Mouse (Mus musculus): ENCODE results near the gene Kif26b. TPM values are rescaled to one million over a fixed set of nuclear protein-coding genes. Genes with fewer than 3 reads are reported as not detected.

Kif26b gene
- polyA plus RNA-seq, 1 experiment from 2014 or later = 4.9 TPM

DNA sequence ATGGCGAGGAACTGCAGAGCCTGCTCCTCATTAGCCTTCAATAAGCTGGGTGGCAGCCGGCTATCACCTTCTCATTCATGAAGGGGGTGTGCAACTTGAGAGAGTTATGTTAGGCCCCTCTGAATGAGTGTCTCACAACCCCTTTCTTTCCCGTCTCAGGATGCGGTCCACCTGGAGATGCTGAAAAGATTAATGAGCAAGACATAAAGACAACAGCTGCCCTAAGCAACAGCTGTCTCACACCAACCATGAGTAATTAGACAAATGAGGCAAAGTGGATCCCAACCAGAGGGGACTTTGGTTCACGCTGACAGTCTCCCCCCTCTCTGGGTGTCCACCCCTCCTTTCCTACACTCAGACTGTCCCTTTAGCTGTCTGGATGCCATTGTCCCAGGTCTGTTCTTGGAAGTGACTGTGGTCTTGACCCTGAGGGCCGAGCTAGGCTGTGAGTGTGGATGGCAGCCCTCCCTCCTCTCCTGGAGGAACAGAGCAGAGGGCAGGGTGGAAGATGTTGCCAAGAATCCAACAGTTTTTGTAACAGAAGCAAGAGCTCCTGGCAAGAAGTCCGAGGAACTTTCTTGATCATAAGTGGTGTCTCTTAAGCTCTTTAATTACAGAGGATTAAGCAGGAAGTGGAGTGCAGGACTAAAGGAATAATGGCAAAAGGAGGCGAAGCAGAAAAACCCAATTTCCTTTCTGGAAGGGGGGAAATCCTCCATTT, 331.9 kb downstream of the Kif26b start:
- Histone ChIP-seq H3K4me2 (replicated peaks) (no peak overlapping the region), H3K9me3 (no peaks in the 10 kb centered on the region), H3K9ac (no peak overlapping the region), H3K36me3 (no peaks in the 10 kb centered on the region), H3K27ac (no peak overlapping the region), H3K4me1 (replicated peaks) (peaks cover 6% of the 10 kb centered on the region; the same call in 1 of the 2 replicates), H3K27me3 (replicated peaks) (no peaks in the 10 kb centered on the region), H3K4me3 (replicated peaks) (no peak overlapping the region)
- 0 out of 2 replicates have a peak, but pooled peaks have one; percentile 20 for ATAC-seq
- 53% methylated on average over 8 of the region's 8 CpGs for WGBS

DNA sequence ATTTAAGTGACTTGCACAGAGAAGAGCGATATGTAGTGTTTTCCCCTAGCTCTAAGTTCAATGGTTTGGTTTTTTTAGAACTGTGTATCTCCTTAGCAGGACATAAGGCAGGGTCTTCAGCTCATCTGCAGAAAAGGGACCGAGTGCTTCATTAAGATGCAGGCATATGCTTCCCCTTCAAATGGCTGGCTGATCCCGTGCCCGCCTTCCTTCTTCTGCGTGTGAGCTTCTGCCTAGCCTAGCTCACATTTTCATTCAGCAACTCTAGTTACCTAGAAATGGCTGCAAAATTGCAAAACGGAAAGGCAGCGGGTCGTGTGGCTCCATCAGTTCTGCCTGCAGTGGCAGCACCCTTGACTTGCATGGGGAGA, 332.5 kb downstream of the Kif26b start:
- H3K4me2 ChIP-seq (replicated peaks) = no peak overlapping the region
- no peaks in the 10 kb centered on the region for H3K27me3 ChIP-seq (replicated peaks)
- H3K4me1 ChIP-seq (replicated peaks) = peaks cover 6% of the 10 kb centered on the region; the same call in 1 of the 2 replicates
- ATAC-seq = no peak
- 87% methylated on average over 8 of the region's 8 CpGs for WGBS
- no peak overlapping the region for H3K9ac ChIP-seq
- H3K4me3 ChIP-seq (replicated peaks) = no peak overlapping the region
- H3K9me3 ChIP-seq = no peaks in the 10 kb centered on the region
- H3K27ac ChIP-seq = no peak overlapping the region
- H3K36me3 ChIP-seq = no peaks in the 10 kb centered on the region

DNA sequence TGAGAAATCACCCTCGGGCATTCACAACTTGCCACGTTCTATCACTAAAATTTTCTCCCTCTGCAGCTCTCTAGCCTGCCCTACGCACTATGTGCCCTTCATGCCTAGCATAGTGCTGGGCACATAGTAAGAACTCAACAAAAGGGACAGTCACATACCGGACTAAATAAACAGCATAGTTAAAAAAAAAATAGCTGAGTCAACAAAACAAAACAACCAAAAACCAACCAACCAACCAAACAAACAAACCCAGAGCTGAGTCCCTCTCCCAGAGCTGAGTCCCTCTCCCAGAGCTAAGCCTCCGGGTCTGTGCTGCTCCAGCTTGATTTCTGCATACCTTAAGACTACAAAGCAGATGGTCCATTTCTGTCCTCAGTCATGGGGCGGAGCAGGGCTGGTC, 334.8 kb downstream of the Kif26b start:
- no peak overlapping the region for H3K4me3 ChIP-seq (replicated peaks)
- no peak for ATAC-seq
- peaks cover 6% of the 10 kb centered on the region; the same call in 1 of the 2 replicates for H3K4me1 ChIP-seq (replicated peaks)
- H3K27me3 ChIP-seq (replicated peaks) = no peaks in the 10 kb centered on the region
- no peak overlapping the region for H3K9ac ChIP-seq
- no peaks in the 10 kb centered on the region for H3K36me3 ChIP-seq
- 88% methylated on average over 6 of the region's 6 CpGs for WGBS
- no peaks in the 10 kb centered on the region for H3K9me3 ChIP-seq
- H3K4me2 ChIP-seq (replicated peaks) = no peak overlapping the region
- H3K27ac ChIP-seq = no peak overlapping the region

DNA sequence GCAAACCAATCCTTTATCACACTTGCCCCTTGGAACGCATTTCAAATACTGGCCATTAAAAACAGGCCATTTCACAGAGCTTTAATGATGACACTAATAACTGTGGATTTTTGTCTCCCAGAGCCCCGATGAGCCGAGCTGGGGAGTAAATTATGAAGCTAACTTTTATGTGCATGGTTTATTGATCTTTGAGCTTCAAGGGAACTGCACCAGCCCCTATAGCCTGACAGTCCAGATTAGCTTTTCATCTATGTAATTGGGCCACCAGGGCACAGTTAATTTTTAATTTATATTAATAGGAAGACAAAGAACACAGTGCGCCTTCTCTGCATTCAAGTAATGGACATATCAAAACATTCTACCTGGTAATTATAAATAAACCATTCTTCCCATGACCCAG, 335.4 kb downstream of the Kif26b start:
- WGBS = 76% methylated on average over 4 of the region's 4 CpGs
- no peak for ATAC-seq
- Histone ChIP-seq H3K36me3 (no peaks in the 10 kb centered on the region), H3K4me3 (replicated peaks) (no peak overlapping the region), H3K4me1 (replicated peaks) (peaks cover 6% of the 10 kb centered on the region; the same call in 1 of the 2 replicates), H3K9ac (no peak overlapping the region), H3K9me3 (no peaks in the 10 kb centered on the region), H3K4me2 (replicated peaks) (no peak overlapping the region), H3K27ac (no peak overlapping the region), H3K27me3 (replicated peaks) (no peaks in the 10 kb centered on the region)

DNA sequence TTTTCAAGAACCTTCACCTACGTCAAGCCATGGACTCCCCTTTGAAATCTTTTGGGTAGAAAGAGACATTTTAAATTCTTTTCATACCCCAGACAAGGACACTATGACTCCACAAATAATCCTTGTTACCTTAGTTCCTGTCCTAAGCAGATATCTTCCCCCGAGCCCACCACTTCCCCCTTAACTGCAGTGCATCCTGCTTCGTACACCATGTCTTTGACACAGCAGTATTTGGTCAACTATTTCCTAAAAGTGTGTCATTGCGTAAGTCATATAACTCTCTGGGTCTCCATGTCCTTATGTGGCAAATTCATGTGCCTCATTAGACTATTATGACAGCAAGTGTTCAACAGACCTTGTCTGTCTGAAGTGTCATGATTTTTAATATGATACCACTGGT, 337.8 kb downstream of the Kif26b start:
- ATAC-seq = no peak
- Histone ChIP-seq H3K4me1 (replicated peaks) (peaks cover 14% of the 10 kb centered on the region), H3K9me3 (no peaks in the 10 kb centered on the region), H3K4me2 (replicated peaks) (no peak overlapping the region), H3K27ac (no peak overlapping the region), H3K27me3 (replicated peaks) (no peaks in the 10 kb centered on the region), H3K4me3 (replicated peaks) (no peak overlapping the region), H3K36me3 (no peaks in the 10 kb centered on the region), H3K9ac (no peak overlapping the region)
- 91% methylated on average over 4 of the region's 4 CpGs for WGBS

DNA sequence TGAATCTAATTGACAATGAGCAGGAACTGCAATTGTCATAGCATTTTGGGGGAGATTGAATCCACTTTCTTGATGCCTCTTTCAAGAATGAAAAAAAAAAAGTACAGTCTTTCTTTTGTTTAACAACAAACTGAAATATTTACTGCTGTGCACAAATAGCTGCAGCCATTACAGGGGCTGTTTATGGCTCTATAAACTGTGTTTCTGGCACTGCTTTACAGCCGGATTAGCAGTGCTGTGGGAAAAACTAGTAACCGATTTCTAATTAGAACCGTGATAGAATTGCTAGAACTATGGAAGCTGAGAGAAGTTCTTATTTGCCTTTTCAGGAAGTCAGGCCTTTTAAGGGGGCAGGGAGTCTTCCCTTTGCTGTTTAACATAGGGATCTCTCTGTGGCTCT, 342.1 kb downstream of the Kif26b start:
- Histone ChIP-seq H3K9me3 (no peaks in the 10 kb centered on the region), H3K27ac (0 out of 2 replicates have a peak overlapping the region, but pooled peaks have one; percentile 23), H3K4me3 (replicated peaks) (no peak overlapping the region), H3K27me3 (replicated peaks) (no peaks in the 10 kb centered on the region), H3K9ac (no peak overlapping the region), H3K4me2 (replicated peaks) (no peak overlapping the region), H3K4me1 (replicated peaks) (peaks cover 14% of the 10 kb centered on the region), H3K36me3 (no peaks in the 10 kb centered on the region)
- ATAC-seq = no peak
- 31% methylated on average over 3 of the region's 3 CpGs for WGBS

DNA sequence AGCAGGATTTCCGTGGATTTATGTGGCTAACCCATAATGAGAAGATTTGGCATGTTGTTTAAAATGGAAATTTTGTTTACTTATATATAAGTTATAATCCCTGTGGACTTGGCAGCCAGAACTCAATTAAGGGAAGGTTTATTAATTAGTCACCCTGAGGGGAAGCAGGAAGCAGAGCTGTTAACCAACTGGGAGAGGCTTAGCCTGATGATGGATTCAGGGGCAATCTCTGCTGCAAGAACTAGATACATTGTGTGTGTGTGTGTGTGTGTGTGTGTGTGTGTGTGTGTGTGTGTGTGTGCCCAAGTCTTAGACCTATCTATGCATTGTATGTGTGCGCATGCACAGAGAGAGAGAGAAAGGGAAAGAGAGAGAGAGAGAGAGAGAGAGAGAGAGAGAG, 348.0 kb downstream of the Kif26b start:
- H3K4me1 ChIP-seq (replicated peaks) = no peaks in the 10 kb centered on the region
- ATAC-seq = no peak

DNA sequence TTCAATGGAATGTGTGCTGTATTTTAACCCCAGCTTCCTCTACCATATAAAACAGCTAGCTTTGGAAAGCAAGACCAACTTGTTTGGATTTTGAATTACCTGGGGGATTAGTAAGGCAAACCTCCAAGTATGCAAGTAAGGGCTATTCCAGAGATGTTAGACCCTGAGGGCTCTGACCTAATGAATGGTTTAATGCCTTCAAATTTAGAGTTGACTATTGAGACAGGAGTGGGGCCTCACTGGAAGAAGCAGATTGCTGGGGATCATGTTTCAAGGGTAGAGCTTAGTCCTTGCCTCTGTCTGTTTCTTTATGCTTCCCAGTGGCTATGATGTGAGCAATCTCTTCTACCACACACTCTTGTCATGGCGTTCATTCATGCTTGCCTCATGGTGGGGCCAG, 349.8 kb downstream of the Kif26b start:
- H3K27ac ChIP-seq = no peak overlapping the region
- ATAC-seq = no peak
- H3K36me3 ChIP-seq = no peaks in the 10 kb centered on the region
- H3K4me1 ChIP-seq (replicated peaks) = no peaks in the 10 kb centered on the region
- H3K27me3 ChIP-seq (replicated peaks) = no peaks in the 10 kb centered on the region
- H3K4me2 ChIP-seq (replicated peaks) = no peak overlapping the region
- H3K9ac ChIP-seq = no peak overlapping the region
- H3K4me3 ChIP-seq (replicated peaks) = no peak overlapping the region
- H3K9me3 ChIP-seq = no peaks in the 10 kb centered on the region
- WGBS = 83% methylated on average over 1 of the region's 1 CpGs

More for the DNA sequence above, 348.0 kb downstream of the Kif26b start:
- 52% methylated on average over 2 of the region's 2 CpGs for WGBS
- no peak overlapping the region for H3K9ac ChIP-seq
- H3K4me3 ChIP-seq (replicated peaks) = no peak overlapping the region
- H3K27me3 ChIP-seq (replicated peaks) = no peaks in the 10 kb centered on the region
- no peak overlapping the region for H3K4me2 ChIP-seq (replicated peaks)
- H3K36me3 ChIP-seq = no peaks in the 10 kb centered on the region
- no peaks in the 10 kb centered on the region for H3K9me3 ChIP-seq
- H3K27ac ChIP-seq = no peak overlapping the region

DNA sequence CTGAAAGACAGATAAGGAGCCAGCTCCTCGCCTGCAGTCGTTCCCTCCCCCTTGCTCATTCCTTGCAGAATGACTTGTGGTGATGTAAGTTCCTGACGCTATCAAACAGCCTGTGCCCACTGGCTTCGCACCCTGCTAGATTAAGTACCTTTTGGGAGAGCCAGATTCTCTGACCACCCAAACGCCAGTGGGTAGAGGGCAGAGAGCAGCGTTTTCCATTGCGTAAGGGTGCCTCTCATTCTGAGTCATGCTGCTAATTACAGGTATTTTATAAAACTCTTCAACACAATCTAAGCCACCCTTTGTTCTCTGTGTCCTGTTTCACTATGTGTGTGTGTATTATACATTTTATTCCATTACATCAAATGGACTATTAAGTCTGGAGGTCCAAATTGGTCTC, 352.0 kb downstream of the Kif26b start:
- Histone ChIP-seq H3K9me3 (no peaks in the 10 kb centered on the region), H3K36me3 (no peaks in the 10 kb centered on the region), H3K4me1 (replicated peaks) (no peaks in the 10 kb centered on the region), H3K27ac (no peak overlapping the region), H3K4me3 (replicated peaks) (no peak overlapping the region), H3K9ac (no peak overlapping the region), H3K27me3 (replicated peaks) (no peaks in the 10 kb centered on the region), H3K4me2 (replicated peaks) (no peak overlapping the region)
- WGBS = 73% methylated on average over 7 of the region's 7 CpGs
- 0 out of 2 replicates have a peak, but pooled peaks have one; percentile 15 for ATAC-seq

DNA sequence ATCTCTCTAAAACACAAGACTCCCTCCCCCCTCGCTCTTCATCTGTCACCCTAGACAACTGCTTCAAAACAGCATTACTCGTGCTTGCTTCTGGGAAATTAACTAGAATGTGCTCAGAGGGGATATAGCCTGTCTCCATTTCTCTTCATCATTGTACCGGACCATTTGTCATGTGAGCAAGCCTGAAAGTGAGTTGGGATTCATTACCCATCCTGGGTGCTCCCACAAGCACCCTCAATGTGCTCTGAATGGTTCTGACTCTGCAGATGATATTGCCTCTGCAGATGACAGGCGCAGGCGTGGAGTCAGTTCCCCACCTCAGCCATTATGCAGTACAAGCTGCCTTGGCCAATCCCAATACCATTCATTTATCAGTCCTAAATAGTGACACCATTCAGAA, 357.7 kb downstream of the Kif26b start:
- no peaks in the 10 kb centered on the region for H3K36me3 ChIP-seq
- H3K4me3 ChIP-seq (replicated peaks) = no peak overlapping the region
- no peak overlapping the region for H3K9ac ChIP-seq
- H3K4me1 ChIP-seq (replicated peaks) = no peaks in the 10 kb centered on the region
- 77% methylated on average over 5 of the region's 5 CpGs for WGBS
- H3K9me3 ChIP-seq = no peaks in the 10 kb centered on the region
- ATAC-seq = no peak
- no peak overlapping the region for H3K4me2 ChIP-seq (replicated peaks)
- no peak overlapping the region for H3K27ac ChIP-seq
- H3K27me3 ChIP-seq (replicated peaks) = no peaks in the 10 kb centered on the region

DNA sequence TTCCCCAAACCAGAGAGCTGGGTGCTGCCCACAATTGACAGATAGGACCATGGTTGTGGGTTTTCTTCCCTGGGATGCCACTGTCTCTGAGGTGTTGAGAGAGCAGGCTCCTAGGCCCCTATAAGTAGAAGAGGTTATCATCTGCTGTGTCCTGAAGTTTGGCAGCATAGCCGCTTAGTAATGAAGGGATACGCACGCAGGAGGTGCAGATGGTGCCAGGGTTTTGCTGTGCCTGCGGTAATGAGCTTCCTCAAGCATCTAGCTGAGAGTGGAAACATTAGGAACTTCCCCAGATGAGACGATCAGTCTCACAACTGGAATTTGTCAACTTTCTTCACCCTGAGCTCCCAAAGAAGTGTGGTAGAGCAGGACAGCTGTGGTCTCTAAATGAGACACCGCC, 363.5 kb downstream of the Kif26b start:
- Histone ChIP-seq H3K36me3 (no peaks in the 10 kb centered on the region), H3K4me1 (replicated peaks) (no peaks in the 10 kb centered on the region), H3K9me3 (no peaks in the 10 kb centered on the region), H3K27ac (no peak overlapping the region), H3K9ac (no peak overlapping the region), H3K27me3 (replicated peaks) (no peaks in the 10 kb centered on the region), H3K4me3 (replicated peaks) (no peak overlapping the region), H3K4me2 (replicated peaks) (no peak overlapping the region)
- ATAC-seq = no peak
- 84% methylated on average over 6 of the region's 6 CpGs for WGBS

DNA sequence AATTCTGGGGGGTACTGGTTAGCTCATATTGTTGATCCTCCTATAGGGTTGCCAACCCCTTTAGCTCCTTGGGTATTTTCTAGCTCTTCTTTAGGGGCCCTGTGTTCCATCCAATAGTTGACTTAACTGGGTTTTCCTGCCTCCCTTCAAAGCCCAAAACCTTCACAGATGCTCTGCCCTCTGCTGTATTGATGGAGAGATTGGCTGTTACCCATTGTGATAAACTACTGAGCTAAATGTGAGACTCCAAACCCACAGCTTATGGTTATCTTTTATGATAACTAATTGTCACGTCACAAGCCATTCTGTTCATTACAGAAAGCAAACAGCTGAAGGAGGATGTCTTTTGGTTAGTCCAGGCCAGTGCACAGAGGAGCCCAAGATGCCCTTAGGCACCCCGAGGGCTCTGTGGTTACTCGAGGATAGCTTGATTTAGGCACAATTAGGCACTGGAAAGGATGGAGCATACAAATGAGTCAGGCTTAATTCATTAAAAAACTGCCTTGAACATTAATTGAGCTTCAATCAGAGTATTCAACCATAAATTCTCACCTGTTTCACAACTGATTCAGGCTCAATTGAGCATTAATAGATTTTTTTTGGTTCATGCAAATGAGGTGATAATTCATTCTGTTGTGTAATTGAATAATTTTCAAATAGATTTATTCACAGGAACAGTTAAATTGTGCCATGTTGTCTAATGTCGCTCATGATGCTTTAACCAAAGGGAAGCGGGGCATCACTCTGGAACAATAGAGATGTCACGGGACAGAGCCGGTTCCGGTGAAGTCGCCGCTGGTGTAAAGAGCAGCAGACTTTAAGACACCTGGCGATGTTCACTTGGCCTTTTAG, 364.5 kb downstream of the Kif26b start:
- H3K27me3 ChIP-seq (replicated peaks) = no peaks in the 10 kb centered on the region
- no peak overlapping the region for H3K4me3 ChIP-seq (replicated peaks)
- 92% methylated on average over 11 of the region's 11 CpGs for WGBS
- H3K27ac ChIP-seq = no peak overlapping the region
- H3K9me3 ChIP-seq = no peaks in the 10 kb centered on the region
- no peak for ATAC-seq
- no peak overlapping the region for H3K4me2 ChIP-seq (replicated peaks)
- no peak overlapping the region for H3K9ac ChIP-seq
- no peaks in the 10 kb centered on the region for H3K4me1 ChIP-seq (replicated peaks)
- H3K36me3 ChIP-seq = no peaks in the 10 kb centered on the region

DNA sequence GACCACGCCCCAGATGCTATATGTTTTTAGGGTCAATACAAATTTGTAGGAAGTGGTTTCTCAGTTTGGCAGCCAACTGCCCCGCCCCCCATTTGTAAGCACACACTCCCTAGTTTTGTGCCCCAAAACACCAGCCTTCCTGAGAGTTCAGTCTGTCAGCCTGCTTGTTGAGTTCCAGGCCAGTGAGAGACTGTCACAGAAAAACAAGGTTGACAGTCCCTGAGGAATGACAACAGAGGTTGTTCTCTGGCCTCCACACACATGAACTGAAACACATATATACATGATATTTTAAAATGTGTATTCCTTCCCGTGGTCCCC, 365.1 kb downstream of the Kif26b start:
- Histone ChIP-seq H3K4me2 (replicated peaks) (no peak overlapping the region), H3K27ac (no peak overlapping the region), H3K4me3 (replicated peaks) (no peak overlapping the region), H3K4me1 (replicated peaks) (no peaks in the 10 kb centered on the region), H3K9me3 (no peaks in the 10 kb centered on the region), H3K36me3 (no peaks in the 10 kb centered on the region), H3K9ac (no peak overlapping the region), H3K27me3 (replicated peaks) (no peaks in the 10 kb centered on the region)
- ATAC-seq = no peak
- WGBS = 94% methylated on average over 3 of the region's 3 CpGs
